In genomic region chr5:118027698-118028190, GRCm38 (mm10) we compare ENCODE assay signal across 8 mouse cellular contexts. TPM values are rescaled to one million over a fixed set of nuclear protein-coding genes. Genes with fewer than 3 reads are reported as not detected.
A peak's percentile ranks its signal among the peaks of the same experiment; 100 is the strongest.
DNase-seq lines count a peak whose midpoint lies in the region; ATAC-seq and TF ChIP-seq lines count a peak whose summit lies in the region.

Gene Tesc (plus strand): TSS chr5:118027743.

- ATAC-seq in limb, embryonic 11.5 days (ENCODE audit: insufficient number of reproducible peaks, low FRiP score, low TSS enrichment, low read depth) = no peak
- peak; percentile 25; the same call in 1 of the 2 replicates for ATAC-seq in neural tube, embryonic 13.5 days (ENCODE audit: low read depth)

- H3K4me3 ChIP-seq in E14TG2a.4 (replicated peaks; ENCODE audit: low read length) = peak within 1 kb of the TSS; percentile 80
- H3K4me3 ChIP-seq in limb, embryonic 11.5 days (ENCODE audit: low read depth, low read length) = peak within 1 kb of the TSS; percentile 60
- H3K4me3 ChIP-seq in neural tube, embryonic 13.5 days = peak within 1 kb of the TSS; percentile 65

- WGBS in limb, embryonic 11.5 days = 2% methylated on average over 54 of the region's 63 CpGs
- WGBS in neural tube, embryonic 13.5 days = under 1% methylated on average over 62 of the region's 63 CpGs

- no peak within 1 kb of the TSS for H3K27ac ChIP-seq in limb, embryonic 11.5 days (replicated peaks; ENCODE audit: low read depth, low read length)
- no peak within 1 kb of the TSS for H3K27ac ChIP-seq in neural tube, embryonic 13.5 days (replicated peaks)

- H3K9me3 ChIP-seq in E14TG2a.4 (ENCODE audit: low read length) = no peaks in the 10 kb centered on the region
- H3K9me3 ChIP-seq in limb, embryonic 11.5 days (ENCODE audit: control insufficient read depth, low read length) = no peaks in the 10 kb centered on the region
- no peaks in the 10 kb centered on the region for H3K9me3 ChIP-seq in neural tube, embryonic 13.5 days

- H3K4me1 ChIP-seq in E14TG2a.4 (replicated peaks; ENCODE audit: low read depth, low read length) = peaks cover 56% of the 10 kb centered on the region
- peaks cover 14% of the 10 kb centered on the region for H3K4me1 ChIP-seq in limb, embryonic 11.5 days (ENCODE audit: control insufficient read depth, insufficient read depth, low read length)
- H3K4me1 ChIP-seq in neural tube, embryonic 13.5 days (replicated peaks) = peaks cover 43% of the 10 kb centered on the region

- peak within 1 kb of the TSS; percentile 27; the same call in 1 of the 2 replicates for H3K9ac ChIP-seq in limb, embryonic 11.5 days (ENCODE audit: low read length)
- peak within 1 kb of the TSS; percentile 76 for H3K9ac ChIP-seq in neural tube, embryonic 13.5 days

- no peak for TF ChIP-seq CTCF in E14TG2a.4 (conservative IDR thresholded peaks at IDR 0.05; ENCODE audit: low read length)

- peak in 1 of 2 experiments; percentile 47 for DNase-seq in frontal cortex, adult 2 months (ENCODE audit: extremely low spot score in 1 of 2, low spot score in 1 of 2)
- DNase-seq in frontal cortex, postnatal 25 days (ENCODE audit: low spot score in 2 of 2) = no peak
- DNase-seq in cerebellum, postnatal 36 days = peak; percentile 68 to 75
- no peak for DNase-seq in heart, postnatal 25 days (ENCODE audit: low spot score)
- DNase-seq in limb, embryonic 11.5 days (ENCODE audit: low spot score) = peak; percentile 49
- DNase-seq in spleen, postnatal 4 days (ENCODE audit: low spot score in 2 of 2) = no peak

- peaks cover 65% of the 10 kb centered on the region for H3K27me3 ChIP-seq in E14TG2a.4 (ENCODE audit: insufficient read depth, low read length)
- peaks cover 58% of the 10 kb centered on the region for H3K27me3 ChIP-seq in limb, embryonic 11.5 days (ENCODE audit: control insufficient read depth, insufficient read depth, low read length)
- H3K27me3 ChIP-seq in neural tube, embryonic 13.5 days = peaks cover 63% of the 10 kb centered on the region

- intact Hi-C loops in heart, postnatal 25 days (cut with DNase I) = loop anchor here (5.0 kb wide), 1 partner anchor 40 kb away; no protein-coding TSS in a partner anchor

- no peaks in the 10 kb centered on the region for H3K36me3 ChIP-seq in E14TG2a.4 (ENCODE audit: insufficient read depth, low read length)
- H3K36me3 ChIP-seq in limb, embryonic 11.5 days (ENCODE audit: control insufficient read depth, insufficient read depth, low read length) = no peaks in the 10 kb centered on the region
- H3K36me3 ChIP-seq in neural tube, embryonic 13.5 days = no peaks in the 10 kb centered on the region

- H3K4me2 ChIP-seq in limb, embryonic 11.5 days (ENCODE audit: low read depth, severe bottlenecking) = peak within 1 kb of the TSS; percentile 96
- peak within 1 kb of the TSS; percentile 95 for H3K4me2 ChIP-seq in neural tube, embryonic 13.5 days

RNA-seq across cellular contexts. Expression of gene Tesc, which starts in this region (rescaled TPM):
- polyA plus RNA-seq in frontal cortex, adult 2 months (2012; rRNA removed) = 56.2 and 60.6 TPM in 2 replicates
- total RNA-seq in heart, postnatal 25 days (2021) = 100 to 1,000 TPM; 192 to 217 TPM
- 0.53 and 0.75 TPM in 2 replicates for polyA plus RNA-seq in limb, embryonic 11.5 days (2014; fragmentation: Nextera tagmentation; extraction: Ambion mirVana)
- 1.8 and 2.1 TPM in 2 replicates for polyA plus RNA-seq in neural tube, embryonic 13.5 days (2015; fragmentation: Nextera tagmentation; extraction: Ambion mirVana)

Comparison
In these comparisons a context has a peak if more than half of its experiments do, and no peak if none do; other contexts are left out.
1. RNA of gene Tesc (polyA plus RNA-seq): 56.2 to 60.6 TPM in frontal cortex, adult 2 months; 1.8 to 2.1 TPM in neural tube, embryonic 13.5 days and 0.53 to 0.75 TPM in limb, embryonic 11.5 days; every median in the first group is over 10 times any median in the second.
2. Peak in DNase-seq, H3K4me3 ChIP-seq, H3K9ac ChIP-seq and H3K4me2 ChIP-seq in limb, embryonic 11.5 days; RNA of the gene not detected or under 1 TPM.
3. DNase-seq: peak in cerebellum, postnatal 36 days (2 of 2); none in frontal cortex, postnatal 25 days (0 of 2), heart, postnatal 25 days (single experiment) and spleen, postnatal 4 days (0 of 2).
4. Peak in every context shown above with its lines, with median percentiles within 50 percentile points of each other: H3K4me3 ChIP-seq.